Mouse (Mus musculus) left cerebral cortex, adult 18-20 months (tissue): ENCODE results near the gene Rnf41. TPM values are rescaled to one million over a fixed set of nuclear protein-coding genes. Genes with fewer than 3 reads are reported as not detected.

ENCODE experiments used
- DNase-seq, 2 experiments: peaks; one replicate each; pipeline ENCODE4 v3.0.0; 2021 to 2022; ENCODE audit warnings: low spot score in 2 of 2, mixed read lengths in 1 of 2
- microRNA-seq, 2 experiments: library from miRNA; unstranded; fragments of <30 nt; microRNA quantifications; one replicate each; pipeline ENCODE4 v1.2.0; 2021
- total RNA-seq, 2 experiments: library from RNA; stranded (reverse); gene quantifications; 2 replicates each; pipeline ENCODE4 v1.2.3; 2021

Rnf41 gene
- total RNA-seq, 2 experiments from 2014 or later = 78.9 to 81.5 TPM

DNA sequence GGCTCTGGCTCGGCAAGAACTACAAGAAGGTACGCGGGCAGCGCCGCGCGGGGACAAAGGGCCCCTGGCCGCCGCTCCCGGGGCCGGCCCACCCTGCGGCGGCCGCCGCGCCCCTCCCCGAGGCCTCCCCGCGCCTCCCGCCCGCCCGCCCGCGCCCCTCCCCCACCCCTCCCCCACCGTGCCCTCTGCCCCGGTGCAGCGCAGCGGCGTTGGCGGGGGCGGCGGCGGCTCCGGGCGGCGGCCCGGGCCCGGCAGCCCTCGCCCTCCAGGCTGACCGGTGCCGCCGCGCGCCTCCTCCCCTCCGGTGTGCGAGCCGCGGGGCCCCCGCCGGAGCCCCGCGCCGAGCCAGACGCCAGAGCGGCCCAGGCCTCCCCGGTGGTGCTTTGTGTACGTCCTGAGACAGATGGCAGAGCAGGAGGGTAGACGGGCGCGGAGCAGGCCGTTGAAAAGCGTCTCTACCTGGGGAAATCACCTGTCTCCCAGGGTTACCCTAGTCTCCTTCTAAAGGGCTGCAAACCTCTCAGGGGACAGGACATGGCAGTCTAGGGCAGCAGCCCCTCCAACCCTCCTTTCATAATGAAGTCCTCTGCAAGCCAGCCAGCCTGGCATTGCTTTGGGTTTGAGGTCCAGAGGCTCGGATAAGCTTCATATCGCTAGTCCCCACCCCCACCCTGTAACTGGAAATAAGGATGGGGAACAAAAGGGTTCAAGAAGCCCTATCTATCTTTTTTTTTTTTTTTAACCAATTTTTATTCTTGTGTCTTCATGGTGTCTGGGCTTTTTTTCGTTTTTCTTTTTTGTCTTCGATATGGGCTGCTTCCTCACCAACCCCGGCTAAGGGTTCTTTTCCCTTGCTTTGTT lies 48.2 kb downstream of the Rnf41 start:
- DNase-seq = peak; percentile 15 to 34

DNA sequence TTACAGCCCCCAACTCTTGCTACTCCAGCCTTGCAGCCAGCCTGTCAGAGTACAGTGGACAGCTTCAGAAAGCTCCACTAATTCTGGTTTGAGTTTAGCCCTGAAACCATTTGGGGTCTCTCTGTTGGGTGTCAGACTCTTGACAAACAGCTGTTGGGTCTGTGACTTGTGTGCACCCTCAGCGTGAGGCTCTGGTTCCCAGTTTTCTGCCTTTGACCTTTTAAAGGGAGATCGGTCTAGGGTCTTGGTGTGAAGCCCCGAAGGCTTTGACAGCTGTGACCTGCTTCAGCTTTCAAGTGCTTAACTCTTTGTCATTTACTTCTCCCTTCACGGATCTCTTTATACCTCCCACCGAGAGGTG lies 48.8 kb downstream of the Rnf41 start:
- DNase-seq = no peak

DNA sequence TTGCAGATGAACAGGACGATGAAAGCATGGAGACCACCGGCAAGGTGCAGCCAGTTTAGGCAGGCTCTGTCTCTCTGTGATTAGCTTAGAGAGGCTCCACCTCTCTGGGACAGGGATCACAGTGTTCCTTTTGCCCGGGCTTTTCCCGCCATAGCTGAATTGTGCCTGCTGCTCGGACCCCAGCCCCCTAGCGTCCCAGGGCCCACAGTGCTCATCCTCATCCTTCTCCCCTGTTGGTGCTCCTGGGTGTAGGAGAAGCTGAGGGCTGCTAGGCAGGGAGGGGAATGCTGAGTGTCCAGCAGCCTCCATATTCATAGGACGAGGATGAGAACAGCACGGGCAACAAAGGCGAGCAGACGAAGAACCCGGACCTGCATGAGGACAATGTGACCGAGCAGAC lies 62.9 kb downstream of the Rnf41 start:
- no peak for DNase-seq

DNA sequence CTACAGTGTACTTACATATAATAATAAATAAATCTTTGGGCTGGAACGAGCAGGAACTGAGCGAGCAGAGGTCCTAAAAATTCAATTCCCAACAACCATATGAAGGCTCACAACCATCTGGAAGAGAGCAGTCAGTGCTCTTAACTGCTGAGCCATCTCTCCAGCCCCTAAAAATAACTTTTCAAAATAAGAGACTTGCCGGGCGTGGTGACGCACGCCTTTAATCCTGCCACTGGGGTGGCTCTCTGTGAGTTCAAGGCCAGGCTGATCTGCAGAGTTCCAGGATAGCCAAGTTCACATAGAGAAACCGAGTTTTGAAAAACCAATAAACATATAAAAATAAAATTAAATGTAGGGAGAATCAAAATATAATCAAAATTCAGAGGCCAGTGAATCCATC lies 74.9 kb downstream of the Rnf41 start:
- DNase-seq = no peak

DNA sequence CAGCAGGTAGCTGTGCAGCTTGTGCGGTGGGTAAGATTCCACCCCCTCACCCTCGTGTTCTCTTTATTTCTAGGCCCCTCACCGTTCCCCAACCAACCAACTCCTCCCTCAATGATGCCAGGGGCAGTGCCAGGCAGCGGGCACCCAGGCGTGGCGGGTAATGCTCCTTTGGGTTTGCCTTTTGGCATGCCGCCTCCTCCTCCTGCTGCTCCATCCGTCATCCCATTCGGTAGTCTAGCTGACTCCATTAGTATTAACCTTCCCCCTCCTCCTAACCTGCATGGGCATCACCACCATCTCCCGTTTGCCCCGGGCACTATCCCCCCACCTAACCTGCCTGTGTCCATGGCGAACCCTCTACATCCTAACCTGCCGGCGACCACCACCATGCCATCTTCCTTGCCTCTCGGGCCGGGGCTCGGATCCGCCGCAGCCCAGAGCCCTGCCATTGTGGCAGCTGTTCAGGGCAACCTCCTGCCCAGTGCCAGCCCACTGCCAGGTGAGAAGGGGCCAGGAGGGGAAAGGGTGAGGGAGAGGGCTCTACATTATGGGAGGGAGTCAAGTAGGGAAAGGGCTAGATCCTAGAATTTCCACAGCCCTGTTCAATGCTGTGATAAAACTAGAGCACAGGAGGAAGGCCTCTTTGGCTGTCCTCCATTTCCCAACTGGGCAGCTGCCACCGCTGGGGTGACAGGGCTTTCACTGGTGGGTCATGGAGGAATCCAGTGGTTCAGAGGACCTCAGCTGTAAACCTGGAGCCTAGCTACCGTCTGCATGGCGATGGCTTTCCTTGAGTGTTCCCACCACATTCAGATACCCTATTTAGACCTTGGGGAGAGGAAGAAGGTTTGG lies 76.6 kb downstream of the Rnf41 start:
- DNase-seq = no peak

DNA sequence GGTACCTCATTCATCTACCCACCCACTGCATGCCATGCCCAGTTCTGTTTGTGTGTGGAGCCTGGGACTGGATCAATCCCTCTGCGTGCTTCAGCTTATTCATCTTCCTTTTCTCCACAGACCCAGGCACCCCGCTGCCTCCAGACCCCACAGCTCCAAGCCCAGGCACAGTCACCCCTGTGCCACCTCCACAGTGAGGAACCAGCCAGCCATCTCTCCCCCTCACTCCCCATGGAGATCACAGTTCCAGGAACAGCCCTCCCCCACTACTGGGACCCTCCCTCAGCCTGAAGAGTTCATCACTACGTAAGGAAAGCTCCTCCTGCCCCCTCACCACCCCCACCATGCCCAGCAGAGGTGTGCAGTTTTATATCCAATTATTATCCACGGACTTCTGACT lies 77.3 kb downstream of the Rnf41 start:
- DNase-seq = no peak

DNA sequence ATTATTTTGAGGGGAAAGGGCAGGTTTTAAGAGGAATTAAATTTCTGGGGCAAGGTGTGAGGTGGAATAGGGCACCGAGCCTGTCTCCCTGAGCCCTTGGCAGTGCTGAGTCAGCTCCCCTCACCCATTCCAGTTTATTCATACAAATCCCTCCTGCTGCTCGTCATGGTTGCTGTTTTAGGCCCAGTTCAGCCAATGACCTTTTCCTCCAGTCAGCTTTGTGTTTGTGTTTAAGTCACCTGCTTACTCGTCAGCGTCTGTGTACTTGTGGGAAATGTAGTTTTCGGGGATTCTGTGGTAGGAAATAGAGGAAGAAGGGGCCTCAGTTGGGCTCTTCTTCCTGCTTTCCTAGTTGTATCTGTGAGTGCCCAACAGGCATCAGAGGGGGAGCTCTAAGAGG lies 77.9 kb downstream of the Rnf41 start:
- no peak for DNase-seq

DNA sequence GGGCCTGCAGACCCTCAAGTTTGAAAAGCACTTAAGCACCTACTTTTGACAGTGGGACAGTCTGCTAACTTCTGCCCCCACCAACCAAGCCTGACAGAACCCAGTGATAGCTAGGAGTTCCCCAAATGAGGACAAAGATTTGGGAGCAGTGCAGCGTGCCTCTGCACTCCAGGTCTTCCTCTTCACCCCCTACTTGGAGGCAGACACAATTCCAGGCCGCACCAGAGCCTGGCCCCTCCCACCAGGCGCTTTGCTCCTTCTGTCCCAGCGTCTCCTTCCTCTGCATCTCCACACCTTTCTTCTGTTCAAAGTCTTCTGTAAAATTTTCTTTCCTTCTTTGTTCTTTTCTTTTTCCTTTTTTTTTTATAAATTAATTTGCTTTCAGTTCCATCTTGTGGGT lies 78.3 kb downstream of the Rnf41 start:
- no peak for DNase-seq

DNA sequence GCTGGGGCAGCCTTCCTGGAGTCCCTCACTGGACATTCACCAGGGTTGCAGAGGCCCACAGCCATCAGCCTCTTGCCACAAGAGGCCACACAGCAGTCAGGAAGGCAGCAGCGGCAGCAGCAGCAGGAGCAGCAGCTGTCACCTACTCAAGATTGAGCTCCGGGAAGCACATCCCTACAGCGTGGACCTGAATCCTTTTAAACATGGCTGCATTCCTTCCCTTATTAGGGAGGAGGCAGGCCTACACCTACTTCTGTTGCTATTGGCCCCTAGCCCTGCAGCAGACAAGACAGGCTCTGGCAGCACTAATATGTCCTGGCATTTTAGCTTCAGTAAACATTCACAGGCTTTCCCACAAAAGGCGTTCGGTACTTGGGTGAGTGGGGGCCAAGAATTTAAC lies 78.8 kb downstream of the Rnf41 start:
- no peak for DNase-seq

DNA sequence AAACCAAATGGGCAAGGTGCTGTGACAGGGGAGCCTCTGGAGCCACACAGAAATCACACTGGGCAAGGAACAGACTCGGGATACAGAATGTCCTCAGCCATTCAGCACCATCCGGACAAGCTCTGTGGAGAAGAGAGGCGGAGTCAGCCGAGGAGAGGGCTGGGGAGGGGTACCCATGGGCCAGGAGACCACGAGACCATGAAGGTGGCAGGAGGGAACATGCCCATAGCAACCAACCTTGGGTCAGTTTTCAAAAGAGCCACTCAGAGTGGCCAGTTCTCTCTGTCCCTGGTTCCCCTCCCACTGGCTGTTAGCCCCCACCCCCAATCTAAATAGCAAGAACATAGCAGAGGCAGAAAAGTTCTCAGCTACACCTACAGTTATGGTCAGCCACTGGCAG lies 79.5 kb downstream of the Rnf41 start:
- DNase-seq = no peak

Small RNA genes lying within 50 kb of the gene (microRNA-seq; reads per million reads assigned to microRNA genes)
- gene Gm25361 = 0 reads per million in 2 experiments
- 0 reads per million in 2 experiments for gene Gm26308
- gene Mir6914 = 1.2 to 1.5 reads per million in 2 experiments
- 8.9 to 11.2 reads per million in 2 experiments for gene Mir6915
- 0.99 to 2.5 reads per million in 2 experiments for gene Mir8105

Other genes with a start within 250 kb of the Rnf41 start
- 10 to 100 TPM; 14.9 to 15.4 TPM for gene Rbms2, start 231.4 kb upstream of the Rnf41 start, total RNA-seq
- gene Gls2, start 217.2 kb upstream of the Rnf41 start, total RNA-seq = 10 to 100 TPM; 33.0 to 39.9 TPM
- 10 to 100 TPM; 10.4 to 10.8 TPM for gene Spryd4, start 199.8 kb upstream of the Rnf41 start, total RNA-seq
- not detected for gene Mip, start 185.8 kb upstream of the Rnf41 start, total RNA-seq
- gene Timeless, start 179.6 kb upstream of the Rnf41 start, total RNA-seq = 1 to 10 TPM; 7.0 to 9.2 TPM
- gene Apon, start 157.6 kb upstream of the Rnf41 start, total RNA-seq = not detected
- gene Apof, start 143.0 kb upstream of the Rnf41 start, total RNA-seq = not detected
- 10 to 100 TPM; 28.2 to 29.9 TPM for gene Stat2, start 141.1 kb upstream of the Rnf41 start, total RNA-seq
- gene Il23a, start 112.9 kb upstream of the Rnf41 start, total RNA-seq = not detected
- 10 to 100 TPM; 12.7 to 15.2 TPM for gene Pan2, start 108.3 kb upstream of the Rnf41 start, total RNA-seq
- 10 to 100 TPM; 65.8 to 68.7 TPM for gene Cnpy2, start 89.2 kb upstream of the Rnf41 start, total RNA-seq
- gene Cs, start 73.9 kb upstream of the Rnf41 start, total RNA-seq = 100 to 1,000 TPM; 222 to 232 TPM
- gene Coq10a, start 42.7 kb upstream of the Rnf41 start, total RNA-seq = 10 to 100 TPM; 58.5 to 60.4 TPM
- 10 to 100 TPM; 51.0 to 52.2 TPM for gene Ankrd52, start 34.5 kb upstream of the Rnf41 start, total RNA-seq
- not detected for gene Slc39a5, start 10.4 kb upstream of the Rnf41 start, total RNA-seq
- 10 to 100 TPM; 81.2 to 85.5 TPM for gene Nabp2, start 165 bp upstream of the Rnf41 start, total RNA-seq
- 100 to 1,000 TPM; 265 to 267 TPM for gene Smarcc2, start 47.6 kb downstream of the Rnf41 start, total RNA-seq
- gene Myl6, start 82.5 kb downstream of the Rnf41 start, total RNA-seq = 100 to 1,000 TPM; 576 to 616 TPM
- 10 to 100 TPM; 31.5 to 34.9 TPM for gene Myl6b, start 87.0 kb downstream of the Rnf41 start, total RNA-seq
- 10 to 100 TPM; 13.1 to 13.2 TPM for gene Esyt1, start 114.2 kb downstream of the Rnf41 start, total RNA-seq
- 10 to 100 TPM; 15.9 to 20.7 TPM for gene Zc3h10, start 136.1 kb downstream of the Rnf41 start, total RNA-seq
- gene Rpl41, start 137.6 kb downstream of the Rnf41 start, total RNA-seq = 1,000 to 10,000 TPM; 1,493 to 1,582 TPM
- gene Pa2g4, start 154.3 kb downstream of the Rnf41 start, total RNA-seq = 10 to 100 TPM; 58.3 TPM
- gene Erbb3, start 178.0 kb downstream of the Rnf41 start, total RNA-seq = 1 to 10 TPM; 5.1 to 5.2 TPM
- 100 to 1,000 TPM; 232 to 257 TPM for gene Rps26, start 215.1 kb downstream of the Rnf41 start, total RNA-seq
- gene Ikzf4, start 234.3 kb downstream of the Rnf41 start, total RNA-seq = 10 to 100 TPM; 12.8 to 17.6 TPM